Mouse (Mus musculus): ENCODE data around the gene Adamts10.

DNA sequence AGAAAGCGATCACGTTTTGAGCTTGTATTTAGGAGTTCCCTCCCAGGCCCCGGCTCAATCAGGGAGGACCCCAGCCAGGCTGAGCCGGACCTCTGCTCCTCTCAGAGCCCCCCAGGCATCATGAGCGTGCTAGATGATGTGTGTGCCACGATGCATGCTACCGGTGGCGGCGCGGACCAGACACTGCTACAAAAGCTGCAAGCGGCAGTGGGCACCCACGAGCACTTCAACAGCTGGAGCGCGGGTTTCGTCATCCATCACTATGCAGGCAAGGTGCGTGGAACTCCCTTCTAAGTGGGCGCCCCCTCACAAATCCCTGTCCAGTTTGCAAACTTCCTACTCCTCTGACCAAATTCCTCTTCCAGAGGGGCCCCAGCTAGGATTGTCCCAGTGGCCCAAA, 62.0 kb downstream of the Adamts10 start:
- no peak for TF ChIP-seq EP300 (IDR thresholded peaks at IDR 0.05)
- no peak for TF ChIP-seq CTCF (IDR thresholded peaks at IDR 0.05)
